Mouse (Mus musculus) bone marrow, adult 2 months (tissue): ENCODE measurements around the gene Dlg2.

ENCODE experiments used
- CTCF ChIP-seq: fragments of 200-500 bp; IDR thresholded peaks from 2 replicates; pipeline ENCODE4 v1.5.1; 2011; ENCODE audit warnings: low read length, control low read depth; ENCODE audit not compliant: control insufficient read depth, insufficient read depth
- POLR2A ChIP-seq: fragments of 200-500 bp; IDR thresholded peaks from 2 replicates; pipeline ENCODE4 v1.6.1; 2011; ENCODE audit warnings: low read depth, mild to moderate bottlenecking, control low read depth, low read length, borderline replicate concordance; ENCODE audit not compliant: control insufficient read depth

DNA sequence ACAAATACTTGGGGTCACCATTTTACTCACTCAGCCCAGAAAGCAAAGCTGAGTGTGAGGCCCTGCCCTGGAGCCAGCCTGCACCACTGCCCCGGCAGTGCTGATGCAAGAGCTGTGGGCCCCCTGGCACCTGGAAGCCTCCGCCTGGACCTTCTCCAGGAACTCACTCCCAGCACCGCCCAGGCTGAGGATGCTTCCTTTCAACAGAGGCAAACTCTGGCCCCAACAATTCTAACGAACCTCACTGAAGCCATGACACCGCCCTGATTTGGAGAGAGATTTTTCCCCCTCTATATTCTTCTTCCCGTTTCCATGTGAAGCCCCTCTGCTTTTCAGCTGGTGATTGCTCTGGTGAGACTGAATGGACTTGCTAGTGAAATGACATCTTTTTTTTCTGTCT lies 1971.5 kb downstream of the Dlg2 start:
- TF ChIP-seq CTCF (no peak), POLR2A (no peak)
